Mouse (Mus musculus): ENCODE data around the gene Serpinb5. TPM values are rescaled to one million over a fixed set of nuclear protein-coding genes. Genes with fewer than 3 reads are reported as not detected.

Gene Serpinb5
- not detected in 2 replicates for polyA plus RNA-seq (2014; fragmentation: Nextera tagmentation; extraction: Ambion mirVana)

GRCm38 (mm10) chr1:106860847-106861246 lies at the start of gene Serpinb5:
Gene Serpinb5 (plus strand): TSS chr1:106861173.
- H3K27me3 ChIP-seq (ENCODE audit: control insufficient read depth, insufficient read depth, low read length) = no peaks in the 10 kb centered on the region
- no peak within 1 kb of the TSS for H3K27ac ChIP-seq (replicated peaks in 1 of 2; ENCODE audit: control insufficient read depth in 1 of 2, insufficient read depth in 1 of 2, low read depth in 2 of 2, low read length in 2 of 2)
- no peaks in the 10 kb centered on the region for H3K9me3 ChIP-seq (ENCODE audit: control insufficient read depth, low read length)
- H3K36me3 ChIP-seq (ENCODE audit: control insufficient read depth, insufficient read depth, low read length) = no peaks in the 10 kb centered on the region
- H3K4me3 ChIP-seq (ENCODE audit: control insufficient read depth in 1 of 2, insufficient read depth in 1 of 2, low read depth in 1 of 2, low read length in 2 of 2) = no peak within 1 kb of the TSS
- WGBS = 55% methylated on average over 8 of the region's 8 CpGs
- no peak within 1 kb of the TSS for H3K9ac ChIP-seq (ENCODE audit: low read length)
- H3K4me2 ChIP-seq (ENCODE audit: low read length) = no peak within 1 kb of the TSS
- no peak for ATAC-seq (ENCODE audit: insufficient number of reproducible peaks, insufficient read depth, low FRiP score, low read depth)
- no peaks in the 10 kb centered on the region for H3K4me1 ChIP-seq (ENCODE audit: control insufficient read depth in 2 of 2, insufficient read depth in 2 of 2, low read length in 2 of 2)

DNA sequence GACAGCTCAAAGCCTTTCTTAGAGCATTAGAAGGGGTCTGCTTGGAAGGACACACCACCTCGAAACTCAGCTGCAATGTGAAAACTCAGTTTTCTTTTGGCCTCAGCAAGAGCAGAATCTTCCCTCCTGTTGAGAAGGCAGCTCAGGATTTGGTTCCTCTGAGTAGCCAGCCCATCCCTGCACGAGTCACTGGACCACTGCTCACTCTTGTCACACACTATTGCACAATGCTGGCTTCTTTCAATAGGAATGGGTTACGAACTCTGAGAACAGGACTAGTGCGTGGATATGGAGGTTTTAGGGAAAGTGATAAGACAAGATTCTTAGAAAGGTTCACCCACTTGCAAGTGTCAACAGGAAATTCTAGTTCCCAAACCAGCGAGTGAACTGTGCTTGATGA lies 46.1 kb upstream of the Serpinb5 start:
- no peak overlapping the region for H3K4me3 ChIP-seq (ENCODE audit: control insufficient read depth in 1 of 2, insufficient read depth in 1 of 2, low read depth in 1 of 2, low read length in 2 of 2)
- no peaks in the 10 kb centered on the region for H3K9me3 ChIP-seq (ENCODE audit: control insufficient read depth, low read length)
- no peak overlapping the region for H3K4me2 ChIP-seq (ENCODE audit: low read length)
- H3K4me1 ChIP-seq (ENCODE audit: control insufficient read depth in 2 of 2, insufficient read depth in 2 of 2, low read length in 2 of 2) = no peaks in the 10 kb centered on the region
- H3K27ac ChIP-seq (replicated peaks in 1 of 2; ENCODE audit: control insufficient read depth in 1 of 2, insufficient read depth in 1 of 2, low read depth in 2 of 2, low read length in 2 of 2) = no peak overlapping the region
- ATAC-seq (ENCODE audit: insufficient number of reproducible peaks, insufficient read depth, low FRiP score, low read depth) = no peak
- no peaks in the 10 kb centered on the region for H3K36me3 ChIP-seq (ENCODE audit: control insufficient read depth, insufficient read depth, low read length)
- H3K9ac ChIP-seq (ENCODE audit: low read length) = no peak overlapping the region
- no peaks in the 10 kb centered on the region for H3K27me3 ChIP-seq (ENCODE audit: control insufficient read depth, insufficient read depth, low read length)
- 41% methylated on average over 5 of the region's 5 CpGs for WGBS

GRCm38 (mm10) chr1:106815265-106815664 lies 45.7 kb upstream of the Serpinb5 start:
- no peak overlapping the region for H3K4me2 ChIP-seq (ENCODE audit: low read length)
- H3K4me1 ChIP-seq (ENCODE audit: control insufficient read depth in 2 of 2, insufficient read depth in 2 of 2, low read length in 2 of 2) = no peaks in the 10 kb centered on the region
- 71% methylated on average over 6 of the region's 6 CpGs for WGBS
- no peak overlapping the region for H3K4me3 ChIP-seq (ENCODE audit: control insufficient read depth in 1 of 2, insufficient read depth in 1 of 2, low read depth in 1 of 2, low read length in 2 of 2)
- no peak for ATAC-seq (ENCODE audit: insufficient number of reproducible peaks, insufficient read depth, low FRiP score, low read depth)
- no peaks in the 10 kb centered on the region for H3K36me3 ChIP-seq (ENCODE audit: control insufficient read depth, insufficient read depth, low read length)
- no peak overlapping the region for H3K9ac ChIP-seq (ENCODE audit: low read length)
- H3K27me3 ChIP-seq (ENCODE audit: control insufficient read depth, insufficient read depth, low read length) = no peaks in the 10 kb centered on the region
- H3K27ac ChIP-seq (replicated peaks in 1 of 2; ENCODE audit: control insufficient read depth in 1 of 2, insufficient read depth in 1 of 2, low read depth in 2 of 2, low read length in 2 of 2) = no peak overlapping the region
- no peaks in the 10 kb centered on the region for H3K9me3 ChIP-seq (ENCODE audit: control insufficient read depth, low read length)

DNA sequence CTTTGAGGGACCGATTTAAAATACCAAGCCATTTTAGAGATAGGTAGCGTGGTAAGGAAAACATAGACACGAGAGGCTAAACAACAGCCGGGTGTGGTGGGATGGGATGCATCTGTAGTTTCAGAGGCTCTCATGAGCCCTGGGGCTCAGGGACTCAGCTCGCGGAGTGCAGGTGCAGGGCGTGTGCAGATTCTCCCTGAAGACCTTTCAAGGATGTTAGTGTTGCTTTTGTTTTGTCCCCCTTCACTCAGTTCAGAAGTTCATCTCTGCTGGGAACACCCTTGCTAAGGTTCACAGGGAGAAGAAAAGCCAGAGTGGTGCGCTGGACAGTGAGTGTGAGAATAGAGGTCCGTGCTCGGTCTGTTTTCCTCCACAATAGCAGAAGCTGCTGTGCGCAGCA lies 44.2 kb upstream of the Serpinb5 start:
- H3K4me3 ChIP-seq (ENCODE audit: control insufficient read depth in 1 of 2, insufficient read depth in 1 of 2, low read depth in 1 of 2, low read length in 2 of 2) = no peak overlapping the region
- H3K27me3 ChIP-seq (ENCODE audit: control insufficient read depth, insufficient read depth, low read length) = no peaks in the 10 kb centered on the region
- no peak overlapping the region for H3K4me2 ChIP-seq (ENCODE audit: low read length)
- H3K9me3 ChIP-seq (ENCODE audit: control insufficient read depth, low read length) = no peaks in the 10 kb centered on the region
- H3K27ac ChIP-seq (replicated peaks in 1 of 2; ENCODE audit: control insufficient read depth in 1 of 2, insufficient read depth in 1 of 2, low read depth in 2 of 2, low read length in 2 of 2) = no peak overlapping the region
- no peak for ATAC-seq (ENCODE audit: insufficient number of reproducible peaks, insufficient read depth, low FRiP score, low read depth)
- no peaks in the 10 kb centered on the region for H3K36me3 ChIP-seq (ENCODE audit: control insufficient read depth, insufficient read depth, low read length)
- no peaks in the 10 kb centered on the region for H3K4me1 ChIP-seq (ENCODE audit: control insufficient read depth in 2 of 2, insufficient read depth in 2 of 2, low read length in 2 of 2)
- WGBS = 81% methylated on average over 11 of the region's 11 CpGs
- H3K9ac ChIP-seq (ENCODE audit: low read length) = no peak overlapping the region

- Histone ChIP-seq H3K36me3 (ENCODE audit: control insufficient read depth, insufficient read depth, low read length) (no peaks in the 10 kb centered on the region), H3K9me3 (ENCODE audit: control insufficient read depth, low read length) (no peaks in the 10 kb centered on the region), H3K4me1 (ENCODE audit: control insufficient read depth in 2 of 2, insufficient read depth in 2 of 2, low read length in 2 of 2) (no peaks in the 10 kb centered on the region), H3K27me3 (ENCODE audit: control insufficient read depth, insufficient read depth, low read length) (no peaks in the 10 kb centered on the region), H3K4me3 (ENCODE audit: control insufficient read depth in 1 of 2, insufficient read depth in 1 of 2, low read depth in 1 of 2, low read length in 2 of 2) (no peak overlapping the region), H3K27ac (replicated peaks in 1 of 2; ENCODE audit: control insufficient read depth in 1 of 2, insufficient read depth in 1 of 2, low read depth in 2 of 2, low read length in 2 of 2) (no peak overlapping the region), H3K9ac (ENCODE audit: low read length) (no peak overlapping the region), H3K4me2 (ENCODE audit: low read length) (no peak overlapping the region)
- 14% methylated on average over 4 of the region's 4 CpGs for WGBS
- ATAC-seq (ENCODE audit: insufficient number of reproducible peaks, insufficient read depth, low FRiP score, low read depth) = no peak
These were observed 42.6 kb upstream of the Serpinb5 start for GRCm38 (mm10) chr1:106818323-106818722.

GRCm38 (mm10) chr1:106822297-106822696 lies 38.7 kb upstream of the Serpinb5 start:
- no peaks in the 10 kb centered on the region for H3K9me3 ChIP-seq (ENCODE audit: control insufficient read depth, low read length)
- WGBS = 64% methylated on average over 3 of the region's 3 CpGs
- H3K27ac ChIP-seq (replicated peaks in 1 of 2; ENCODE audit: control insufficient read depth in 1 of 2, insufficient read depth in 1 of 2, low read depth in 2 of 2, low read length in 2 of 2) = no peak overlapping the region
- H3K4me2 ChIP-seq (ENCODE audit: low read length) = no peak overlapping the region
- H3K27me3 ChIP-seq (ENCODE audit: control insufficient read depth, insufficient read depth, low read length) = no peaks in the 10 kb centered on the region
- H3K4me1 ChIP-seq (ENCODE audit: control insufficient read depth in 2 of 2, insufficient read depth in 2 of 2, low read length in 2 of 2) = no peaks in the 10 kb centered on the region
- no peak overlapping the region for H3K9ac ChIP-seq (ENCODE audit: low read length)
- ATAC-seq (ENCODE audit: insufficient number of reproducible peaks, insufficient read depth, low FRiP score, low read depth) = no peak
- H3K36me3 ChIP-seq (ENCODE audit: control insufficient read depth, insufficient read depth, low read length) = no peaks in the 10 kb centered on the region
- H3K4me3 ChIP-seq (ENCODE audit: control insufficient read depth in 1 of 2, insufficient read depth in 1 of 2, low read depth in 1 of 2, low read length in 2 of 2) = no peak overlapping the region

DNA sequence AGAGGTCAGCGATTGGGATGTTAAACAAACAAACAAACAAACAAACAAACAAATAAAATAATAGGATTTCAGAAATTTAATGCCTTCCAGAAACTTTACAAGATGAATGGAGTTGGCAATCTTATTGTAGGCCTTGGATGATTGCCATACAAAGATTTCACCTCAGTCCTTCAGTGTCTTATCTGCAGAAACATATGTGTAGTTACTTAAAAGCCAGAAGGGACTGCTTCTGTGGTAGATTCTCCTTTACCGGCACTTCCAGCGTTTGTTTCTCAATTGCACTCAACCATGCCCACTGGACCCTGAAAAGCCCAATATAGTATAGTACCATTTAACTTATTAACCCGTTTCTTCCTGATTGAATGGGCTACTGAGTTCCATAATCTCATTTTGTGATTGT lies 32.2 kb upstream of the Serpinb5 start:
- Histone ChIP-seq H3K9me3 (ENCODE audit: control insufficient read depth, low read length) (no peaks in the 10 kb centered on the region), H3K4me1 (ENCODE audit: control insufficient read depth in 2 of 2, insufficient read depth in 2 of 2, low read length in 2 of 2) (no peaks in the 10 kb centered on the region), H3K36me3 (ENCODE audit: control insufficient read depth, insufficient read depth, low read length) (no peaks in the 10 kb centered on the region), H3K27me3 (ENCODE audit: control insufficient read depth, insufficient read depth, low read length) (no peaks in the 10 kb centered on the region), H3K4me3 (ENCODE audit: control insufficient read depth in 1 of 2, insufficient read depth in 1 of 2, low read depth in 1 of 2, low read length in 2 of 2) (no peak overlapping the region), H3K9ac (ENCODE audit: low read length) (no peak overlapping the region), H3K27ac (replicated peaks in 1 of 2; ENCODE audit: control insufficient read depth in 1 of 2, insufficient read depth in 1 of 2, low read depth in 2 of 2, low read length in 2 of 2) (no peak overlapping the region), H3K4me2 (ENCODE audit: low read length) (no peak overlapping the region)
- no peak for ATAC-seq (ENCODE audit: insufficient number of reproducible peaks, insufficient read depth, low FRiP score, low read depth)
- 63% methylated on average over 4 of the region's 4 CpGs for WGBS

DNA sequence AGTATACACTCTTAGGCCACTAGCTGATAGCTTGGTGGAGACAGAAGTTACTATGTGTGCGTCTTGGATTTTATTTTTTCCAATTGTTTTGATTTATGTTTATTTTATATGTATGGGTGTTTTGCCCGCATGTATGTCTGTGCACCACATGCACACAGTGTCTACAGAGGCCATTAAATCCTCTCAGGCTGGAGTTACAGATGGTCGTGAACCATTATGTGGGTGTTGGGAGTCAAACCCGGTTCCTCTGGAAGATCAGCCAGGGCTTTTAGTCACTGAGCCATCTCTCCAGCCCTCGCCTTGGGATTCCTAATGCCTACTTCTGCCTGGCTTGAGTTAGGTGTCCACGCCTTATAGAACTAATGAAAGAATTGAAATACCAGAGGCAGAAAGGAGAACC lies 4.6 kb downstream of the Serpinb5 start:
- H3K4me3 ChIP-seq (ENCODE audit: control insufficient read depth in 1 of 2, insufficient read depth in 1 of 2, low read depth in 1 of 2, low read length in 2 of 2) = no peak overlapping the region
- peaks cover 2 to 5% of the 10 kb centered on the region in 2 experiments; a peak in 2 of 4 replicates for H3K4me1 ChIP-seq (ENCODE audit: control insufficient read depth in 2 of 2, insufficient read depth in 2 of 2, low read length in 2 of 2)
- H3K36me3 ChIP-seq (ENCODE audit: control insufficient read depth, insufficient read depth, low read length) = no peaks in the 10 kb centered on the region
- H3K4me2 ChIP-seq (ENCODE audit: low read length) = no peak overlapping the region
- no peaks in the 10 kb centered on the region for H3K9me3 ChIP-seq (ENCODE audit: control insufficient read depth, low read length)
- no peaks in the 10 kb centered on the region for H3K27me3 ChIP-seq (ENCODE audit: control insufficient read depth, insufficient read depth, low read length)
- 82% methylated on average over 6 of the region's 6 CpGs for WGBS
- no peak overlapping the region for H3K9ac ChIP-seq (ENCODE audit: low read length)
- no peak overlapping the region for H3K27ac ChIP-seq (replicated peaks in 1 of 2; ENCODE audit: control insufficient read depth in 1 of 2, insufficient read depth in 1 of 2, low read depth in 2 of 2, low read length in 2 of 2)
- ATAC-seq (ENCODE audit: insufficient number of reproducible peaks, insufficient read depth, low FRiP score, low read depth) = no peak
